Mouse (Mus musculus): ENCODE data around the gene Fgf4. TPM values are rescaled to one million over a fixed set of nuclear protein-coding genes. Genes with fewer than 3 reads are reported as not detected.
A peak's percentile ranks its signal among the peaks of the same experiment; 100 is the strongest.

The Fgf4 gene
- total and polyA plus RNA-seq, 2 experiments from 2014 or later, result not detected

- Histone ChIP-seq H3K36me3 (ENCODE audit: insufficient read depth, low read length) (peaks cover 18% of the 10 kb centered on the region), H3K4me1 (ENCODE audit: insufficient read depth, low read length) (peaks cover 4% of the 10 kb centered on the region; the same call in 1 of the 2 replicates), H3K9me3 (ENCODE audit: low read length) (no peaks in the 10 kb centered on the region), H3K27ac (ENCODE audit: low read depth, low read length) (peak overlapping the region; percentile 76), H3K9ac (replicated peaks; ENCODE audit: low read length, poor library complexity, severe bottlenecking) (peak overlapping the region; percentile 78), H3K4me2 (ENCODE audit: low read depth, low read length, poor library complexity, severe bottlenecking) (peak overlapping the region; percentile 41), H3K4me3 (ENCODE audit: low read depth, low read length) (peak overlapping the region; percentile 75), H3K27me3 (ENCODE audit: insufficient read depth, low read length) (no peaks in the 10 kb centered on the region)
- 6% methylated on average over 17 of the region's 17 CpGs for WGBS
- ATAC-seq (ENCODE audit: low FRiP score) (peak; percentile 88), DNase-seq (ENCODE audit: low spot score) (peak; percentile 81)
- peak; percentile 66 for TF ChIP-seq CTCF (IDR thresholded peaks at IDR 0.05)
Observed at GRCm38 (mm10) chr7:144914296-144914947, 67.3 kb downstream of the Fgf4 start.

Other genes with a start within 250 kb of the Fgf4 start
- 11.6 and 13.5 TPM in 2 replicates for gene Ano1, start 95.4 kb upstream of the Fgf4 start, total RNA-seq (2014; rRNA removed)
- gene Ano1, start 95.4 kb upstream of the Fgf4 start, polyA plus RNA-seq (2015; fragmentation: Nextera tagmentation; extraction: Ambion mirVana), result 5.8 and 7.5 TPM in 2 replicates
- 0.85 and 3.5 TPM in 2 replicates for gene Fgf3, start 9.3 kb upstream of the Fgf4 start, total RNA-seq (2014; rRNA removed)
- gene Fgf3, start 9.3 kb upstream of the Fgf4 start, polyA plus RNA-seq (2015; fragmentation: Nextera tagmentation; extraction: Ambion mirVana), result 0.33 and 1.2 TPM in 2 replicates
- 7.9 and 9.3 TPM in 2 replicates for gene Fgf15, start 49.2 kb downstream of the Fgf4 start, total RNA-seq (2014; rRNA removed)
- gene Fgf15, start 49.2 kb downstream of the Fgf4 start, polyA plus RNA-seq (2015; fragmentation: Nextera tagmentation; extraction: Ambion mirVana), result 3.8 and 5.1 TPM in 2 replicates
- gene LTO1, start 67.7 kb downstream of the Fgf4 start, total RNA-seq (2014; rRNA removed), result 19.2 and 19.8 TPM in 2 replicates
- gene LTO1, start 67.7 kb downstream of the Fgf4 start, polyA plus RNA-seq (2015; fragmentation: Nextera tagmentation; extraction: Ambion mirVana), result 17.9 and 18.9 TPM in 2 replicates
- gene Ccnd1, start 92.6 kb downstream of the Fgf4 start, total RNA-seq (2014; rRNA removed), result 26.3 and 32.8 TPM in 2 replicates
- 17.9 and 18.5 TPM in 2 replicates for gene Ccnd1, start 92.6 kb downstream of the Fgf4 start, polyA plus RNA-seq (2015; fragmentation: Nextera tagmentation; extraction: Ambion mirVana)